Mouse (Mus musculus): Measurements from ENCODE around the gene Cdkl2. TPM values are rescaled to one million over a fixed set of nuclear protein-coding genes. Genes with fewer than 3 reads are reported as not detected.
A peak's percentile ranks its signal among the peaks of the same experiment; 100 is the strongest.

Cdkl2 gene
- polyA plus RNA-seq, 1 experiment from 2014 or later = 1.6 TPM

GRCm38 (mm10) chr5:92078751-92079150 lies 35.1 kb upstream of the Cdkl2 start:
- ATAC-seq (ENCODE audit: low FRiP score, low TSS enrichment) = no peak
- no peak overlapping the region for H3K4me3 ChIP-seq (ENCODE audit: low read length)

GRCm38 (mm10) chr5:92076273-92076672 lies 32.6 kb upstream of the Cdkl2 start:
- peaks cover 7% of the 10 kb centered on the region; the same call in 1 of the 2 replicates for H3K36me3 ChIP-seq (ENCODE audit: insufficient read depth, low read length)
- no peak overlapping the region for H3K4me2 ChIP-seq (replicated peaks; ENCODE audit: low read depth, low read length)
- H3K9ac ChIP-seq (replicated peaks; ENCODE audit: low read length) = no peak overlapping the region
- H3K27ac ChIP-seq (ENCODE audit: low read length) = no peak overlapping the region
- peaks cover 14% of the 10 kb centered on the region; the same call in 1 of the 2 replicates for H3K4me1 ChIP-seq (ENCODE audit: insufficient read depth, low read length)
- ATAC-seq (ENCODE audit: low FRiP score, low TSS enrichment) = no peak
- H3K9me3 ChIP-seq (ENCODE audit: low read length) = no peaks in the 10 kb centered on the region
- no peak overlapping the region for H3K4me3 ChIP-seq (ENCODE audit: low read length)
- WGBS = 90% methylated on average over 1 of the region's 1 CpGs
- H3K27me3 ChIP-seq (ENCODE audit: insufficient read depth, low read length) = no peaks in the 10 kb centered on the region

More at GRCm38 (mm10) chr5:92078751-92079150, 35.1 kb upstream of the Cdkl2 start:
- H3K9ac ChIP-seq (replicated peaks; ENCODE audit: low read length) = no peak overlapping the region
- H3K4me1 ChIP-seq (ENCODE audit: insufficient read depth, low read length) = peaks cover 26% of the 10 kb centered on the region
- no peak overlapping the region for H3K27ac ChIP-seq (ENCODE audit: low read length)
- no peaks in the 10 kb centered on the region for H3K36me3 ChIP-seq (ENCODE audit: insufficient read depth, low read length)
- no peak overlapping the region for H3K4me2 ChIP-seq (replicated peaks; ENCODE audit: low read depth, low read length)
- no peaks in the 10 kb centered on the region for H3K9me3 ChIP-seq (ENCODE audit: low read length)
- H3K27me3 ChIP-seq (ENCODE audit: insufficient read depth, low read length) = no peaks in the 10 kb centered on the region

GRCm38 (mm10) chr5:92074061-92074460 lies 30.4 kb upstream of the Cdkl2 start:
- ATAC-seq (ENCODE audit: low FRiP score, low TSS enrichment) = no peak

GRCm38 (mm10) chr5:92063192-92063591 lies 19.5 kb upstream of the Cdkl2 start:
- H3K27me3 ChIP-seq (ENCODE audit: insufficient read depth, low read length) = no peaks in the 10 kb centered on the region
- no peak overlapping the region for H3K4me2 ChIP-seq (replicated peaks; ENCODE audit: low read depth, low read length)
- no peak overlapping the region for H3K27ac ChIP-seq (ENCODE audit: low read length)
- no peaks in the 10 kb centered on the region for H3K9me3 ChIP-seq (ENCODE audit: low read length)
- no peak for ATAC-seq (ENCODE audit: low FRiP score, low TSS enrichment)
- no peak overlapping the region for H3K4me3 ChIP-seq (ENCODE audit: low read length)
- H3K4me1 ChIP-seq (ENCODE audit: insufficient read depth, low read length) = no peaks in the 10 kb centered on the region
- WGBS = 98% methylated on average over 2 of the region's 2 CpGs
- H3K36me3 ChIP-seq (ENCODE audit: insufficient read depth, low read length) = peaks cover 47% of the 10 kb centered on the region
- H3K9ac ChIP-seq (replicated peaks; ENCODE audit: low read length) = no peak overlapping the region

More at GRCm38 (mm10) chr5:92074061-92074460, 30.4 kb upstream of the Cdkl2 start:
- Histone ChIP-seq H3K27ac (ENCODE audit: low read length) (no peak overlapping the region), H3K36me3 (ENCODE audit: insufficient read depth, low read length) (peaks cover 10% of the 10 kb centered on the region; the same call in 1 of the 2 replicates), H3K4me1 (ENCODE audit: insufficient read depth, low read length) (0 out of 2 replicates have a peak, but pooled peaks cover under 1% of the 10 kb centered on the region), H3K9me3 (ENCODE audit: low read length) (no peaks in the 10 kb centered on the region), H3K4me2 (replicated peaks; ENCODE audit: low read depth, low read length) (no peak overlapping the region), H3K27me3 (ENCODE audit: insufficient read depth, low read length) (no peaks in the 10 kb centered on the region), H3K4me3 (ENCODE audit: low read length) (no peak overlapping the region), H3K9ac (replicated peaks; ENCODE audit: low read length) (no peak overlapping the region)
- WGBS = 94% methylated on average over 14 of the region's 14 CpGs

- H3K4me3 ChIP-seq (ENCODE audit: low read length) = no peak overlapping the region
- ATAC-seq (ENCODE audit: low FRiP score, low TSS enrichment) = no peak
- no peaks in the 10 kb centered on the region for H3K27me3 ChIP-seq (ENCODE audit: insufficient read depth, low read length)
- H3K4me2 ChIP-seq (replicated peaks; ENCODE audit: low read depth, low read length) = no peak overlapping the region
- no peak overlapping the region for H3K9ac ChIP-seq (replicated peaks; ENCODE audit: low read length)
- H3K27ac ChIP-seq (ENCODE audit: low read length) = no peak overlapping the region
- no peaks in the 10 kb centered on the region for H3K9me3 ChIP-seq (ENCODE audit: low read length)
- peaks cover 50% of the 10 kb centered on the region for H3K36me3 ChIP-seq (ENCODE audit: insufficient read depth, low read length)
- no peaks in the 10 kb centered on the region for H3K4me1 ChIP-seq (ENCODE audit: insufficient read depth, low read length)
- 89% methylated on average over 6 of the region's 6 CpGs for WGBS
These were observed 9.2 kb upstream of the Cdkl2 start for GRCm38 (mm10) chr5:92052866-92053265.

GRCm38 (mm10) chr5:92050419-92050818 lies 6.7 kb upstream of the Cdkl2 start:
- no peaks in the 10 kb centered on the region for H3K4me1 ChIP-seq (ENCODE audit: insufficient read depth, low read length)
- ATAC-seq (ENCODE audit: low FRiP score, low TSS enrichment) = no peak
- WGBS = 87% methylated on average over 3 of the region's 3 CpGs

GRCm38 (mm10) chr5:92042377-92043348 lies 1.0 kb downstream of the Cdkl2 start:
- peak overlapping the region; percentile 91 for H3K4me2 ChIP-seq (replicated peaks; ENCODE audit: low read depth, low read length)
- WGBS = under 1% methylated on average over 67 of the region's 68 CpGs
- H3K4me1 ChIP-seq (ENCODE audit: insufficient read depth, low read length) = 0 out of 2 replicates have a peak, but pooled peaks cover 7% of the 10 kb centered on the region
- peak overlapping the region; percentile 88 for H3K4me3 ChIP-seq (ENCODE audit: low read length)
- H3K27me3 ChIP-seq (ENCODE audit: insufficient read depth, low read length) = peaks cover 6% of the 10 kb centered on the region
- no peaks in the 10 kb centered on the region for H3K9me3 ChIP-seq (ENCODE audit: low read length)
- peak overlapping the region; percentile 74 for H3K27ac ChIP-seq (ENCODE audit: low read length)
- peak; percentile 100 for ATAC-seq (ENCODE audit: low FRiP score, low TSS enrichment)
- H3K36me3 ChIP-seq (ENCODE audit: insufficient read depth, low read length) = no peaks in the 10 kb centered on the region
- peak overlapping the region; percentile 70 for H3K9ac ChIP-seq (replicated peaks; ENCODE audit: low read length)

More at GRCm38 (mm10) chr5:92050419-92050818, 6.7 kb upstream of the Cdkl2 start:
- Histone ChIP-seq H3K36me3 (ENCODE audit: insufficient read depth, low read length) (peaks cover 27% of the 10 kb centered on the region), H3K4me2 (replicated peaks; ENCODE audit: low read depth, low read length) (no peak overlapping the region), H3K27ac (ENCODE audit: low read length) (no peak overlapping the region), H3K4me3 (ENCODE audit: low read length) (no peak overlapping the region), H3K27me3 (ENCODE audit: insufficient read depth, low read length) (no peaks in the 10 kb centered on the region), H3K9ac (replicated peaks; ENCODE audit: low read length) (no peak overlapping the region), H3K9me3 (ENCODE audit: low read length) (no peaks in the 10 kb centered on the region)

DNA sequence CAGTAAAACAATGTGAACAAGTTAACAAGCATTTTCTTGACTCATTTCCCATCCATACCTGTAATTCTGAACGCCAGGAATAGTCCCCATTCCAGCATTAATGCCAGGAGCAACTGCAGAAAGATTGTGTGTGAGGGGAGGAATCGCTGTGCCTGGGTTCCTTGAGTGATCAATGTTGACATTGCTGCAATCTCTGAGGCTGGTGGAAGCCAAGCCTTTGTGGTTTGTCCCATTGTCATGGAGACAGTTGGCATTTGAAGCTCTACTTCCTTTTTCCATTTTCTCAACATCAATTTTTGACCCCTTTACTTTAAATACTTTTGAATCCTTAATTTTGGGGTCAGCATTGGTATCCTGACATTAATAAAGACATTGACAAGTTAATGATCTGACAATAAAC lies 23.7 kb downstream of the Cdkl2 start:
- no peaks in the 10 kb centered on the region for H3K36me3 ChIP-seq (ENCODE audit: insufficient read depth, low read length)
- 65% methylated on average over 2 of the region's 2 CpGs for WGBS
- no peaks in the 10 kb centered on the region for H3K4me1 ChIP-seq (ENCODE audit: insufficient read depth, low read length)
- H3K27ac ChIP-seq (ENCODE audit: low read length) = no peak overlapping the region
- no peak for ATAC-seq (ENCODE audit: low FRiP score, low TSS enrichment)
- H3K4me2 ChIP-seq (replicated peaks; ENCODE audit: low read depth, low read length) = no peak overlapping the region
- no peaks in the 10 kb centered on the region for H3K9me3 ChIP-seq (ENCODE audit: low read length)
- no peaks in the 10 kb centered on the region for H3K27me3 ChIP-seq (ENCODE audit: insufficient read depth, low read length)
- H3K9ac ChIP-seq (replicated peaks; ENCODE audit: low read length) = no peak overlapping the region
- no peak overlapping the region for H3K4me3 ChIP-seq (ENCODE audit: low read length)

GRCm38 (mm10) chr5:92011756-92012155 lies 31.9 kb downstream of the Cdkl2 start:
- H3K27ac ChIP-seq (ENCODE audit: low read length) = no peak overlapping the region

DNA sequence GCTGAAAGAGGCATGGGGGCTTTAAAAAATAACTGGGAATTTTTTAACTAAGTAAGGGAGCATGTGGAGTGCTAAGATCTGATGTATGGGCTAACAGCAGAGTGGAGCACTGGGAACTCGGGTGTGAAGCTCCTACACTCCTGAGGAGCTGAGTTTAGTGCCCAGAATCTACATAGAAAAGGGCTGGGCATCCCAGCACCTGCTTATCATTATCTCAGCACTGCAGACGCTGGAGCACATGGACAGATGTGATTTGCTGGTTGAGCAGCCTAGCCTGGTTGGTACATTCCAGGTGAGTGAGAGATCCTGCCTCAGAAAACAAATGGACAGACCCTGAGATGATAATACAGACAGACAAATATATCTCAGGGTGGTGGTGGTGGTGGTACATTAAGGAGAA lies 33.9 kb downstream of the Cdkl2 start:
- H3K9ac ChIP-seq (replicated peaks; ENCODE audit: low read length) = no peak overlapping the region
- H3K4me3 ChIP-seq (ENCODE audit: low read length) = no peak overlapping the region
- no peaks in the 10 kb centered on the region for H3K9me3 ChIP-seq (ENCODE audit: low read length)
- H3K27ac ChIP-seq (ENCODE audit: low read length) = no peak overlapping the region
- H3K27me3 ChIP-seq (ENCODE audit: insufficient read depth, low read length) = no peaks in the 10 kb centered on the region
- no peak for ATAC-seq (ENCODE audit: low FRiP score, low TSS enrichment)
- 38% methylated on average over 2 of the region's 2 CpGs for WGBS
- H3K36me3 ChIP-seq (ENCODE audit: insufficient read depth, low read length) = no peaks in the 10 kb centered on the region
- H3K4me2 ChIP-seq (replicated peaks; ENCODE audit: low read depth, low read length) = no peak overlapping the region
- no peaks in the 10 kb centered on the region for H3K4me1 ChIP-seq (ENCODE audit: insufficient read depth, low read length)

More at GRCm38 (mm10) chr5:92011756-92012155, 31.9 kb downstream of the Cdkl2 start:
- Histone ChIP-seq H3K4me1 (ENCODE audit: insufficient read depth, low read length) (no peaks in the 10 kb centered on the region), H3K36me3 (ENCODE audit: insufficient read depth, low read length) (no peaks in the 10 kb centered on the region), H3K9me3 (ENCODE audit: low read length) (no peaks in the 10 kb centered on the region), H3K27me3 (ENCODE audit: insufficient read depth, low read length) (no peaks in the 10 kb centered on the region), H3K9ac (replicated peaks; ENCODE audit: low read length) (no peak overlapping the region), H3K4me3 (ENCODE audit: low read length) (no peak overlapping the region), H3K4me2 (replicated peaks; ENCODE audit: low read depth, low read length) (no peak overlapping the region)
- WGBS = 74% methylated on average over 7 of the region's 7 CpGs
- no peak for ATAC-seq (ENCODE audit: low FRiP score, low TSS enrichment)
